ENCODE assay signal across 9 mouse cellular contexts in genomic region chr9:69368071-69368470, GRCm38 (mm10). TPM values are rescaled to one million over a fixed set of nuclear protein-coding genes. Genes with fewer than 3 reads are reported as not detected.
DNase-seq lines count a peak whose midpoint lies in the region; ATAC-seq and TF ChIP-seq lines count a peak whose summit lies in the region.
"Had no signal": no experiment of that assay in that cellular context is flagged by ENCODE, and none has a peak within 500 bp of the region (broad histone marks: within the 10 kb centered on the region; RNA-seq: fewer than 3 reads in every experiment).

No protein-coding gene starts in this region.

- H3K27ac ChIP-seq in intestine, postnatal 0 days (ENCODE audit: low read depth, low read length): no peak overlapping the region
- H3K27ac ChIP-seq in intestine, embryonic 16.5 days (ENCODE audit: low read length): no peak overlapping the region
- H3K27ac ChIP-seq: embryonic facial prominence, embryonic 12.5 days had no signal

- no peaks in the 10 kb centered on the region for H3K4me1 ChIP-seq in intestine, postnatal 0 days (replicated peaks; ENCODE audit: control insufficient read depth, insufficient read depth, low read length)
- no peaks in the 10 kb centered on the region for H3K4me1 ChIP-seq in intestine, embryonic 16.5 days (ENCODE audit: control insufficient read depth, insufficient read depth, low read length)
- H3K4me1 ChIP-seq: embryonic facial prominence, embryonic 12.5 days had no signal

- WGBS in intestine, postnatal 0 days: 79% methylated on average over 8 of the region's 8 CpGs
- WGBS in intestine, embryonic 16.5 days: 72% methylated on average over 8 of the region's 8 CpGs

- TF ChIP-seq CTCF in intestine, postnatal 0 days (IDR thresholded peaks at IDR 0.05; ENCODE audit: low read depth): peak; percentile 84

- ATAC-seq in intestine, postnatal 0 days: no peak
- ATAC-seq in intestine, embryonic 16.5 days: no peak
- ATAC-seq in megakaryocyte-erythroid progenitor cell, adult 5-6 weeks (replicated peaks; ENCODE audit: low FRiP score, low TSS enrichment, poor library complexity, severe bottlenecking): peak; percentile 76; the same call in 1 of the 2 replicates

- H3K9ac ChIP-seq in intestine, postnatal 0 days (ENCODE audit: low read depth, low read length): no peak overlapping the region
- no peak overlapping the region for H3K9ac ChIP-seq in intestine, embryonic 16.5 days (ENCODE audit: low read depth, low read length)
- H3K9ac ChIP-seq: embryonic facial prominence, embryonic 12.5 days had no signal

- H3K27me3 ChIP-seq in intestine, postnatal 0 days (replicated peaks; ENCODE audit: control insufficient read depth, insufficient read depth, low read length): no peaks in the 10 kb centered on the region
- no peaks in the 10 kb centered on the region for H3K27me3 ChIP-seq in intestine, embryonic 16.5 days (replicated peaks; ENCODE audit: control insufficient read depth, insufficient read depth, low read length)
- H3K27me3 ChIP-seq in splenic B cell, adult 2 months (ENCODE audit: control insufficient read depth, insufficient read depth, low read length, poor library complexity, severe bottlenecking): no peaks in the 10 kb centered on the region
- H3K27me3 ChIP-seq: embryonic facial prominence, embryonic 12.5 days had no signal

- no peaks in the 10 kb centered on the region; the same call in 1 of the 2 replicates for H3K36me3 ChIP-seq in intestine, postnatal 0 days (ENCODE audit: control insufficient read depth, insufficient read depth)
- H3K36me3 ChIP-seq in intestine, embryonic 16.5 days (ENCODE audit: control insufficient read depth, insufficient read depth, low read length): no peaks in the 10 kb centered on the region
- H3K36me3 ChIP-seq in splenic B cell, adult 2 months (ENCODE audit: control insufficient read depth, insufficient read depth, low read length, poor library complexity, severe bottlenecking): no peaks in the 10 kb centered on the region

- no peak overlapping the region for H3K4me2 ChIP-seq in intestine, postnatal 0 days (replicated peaks; ENCODE audit: low read depth)
- H3K4me2 ChIP-seq in intestine, embryonic 16.5 days (ENCODE audit: low read depth, low read length): no peak overlapping the region
- H3K4me2 ChIP-seq: embryonic facial prominence, embryonic 12.5 days had no signal

- DNase-seq in T-cell, adult 2 months (ENCODE audit: low spot score): peak; percentile 39
- peak; percentile 75 for DNase-seq in cerebellum, adult 9-11 months
- peak; percentile 45 to 47 for DNase-seq in gastrocnemius, postnatal 4 days (ENCODE audit: low spot score in 2 of 2)
- DNase-seq in layer of hippocampus, postnatal 14 days (ENCODE audit: low spot score in 2 of 2): peak; percentile 14 to 45
- peak; percentile 72 for DNase-seq in splenic B cell, adult 2 months (ENCODE audit: low read depth, low spot score)

- H3K4me3 ChIP-seq in intestine, postnatal 0 days (ENCODE audit: low read depth, low read length): no peak overlapping the region
- H3K4me3 ChIP-seq in intestine, embryonic 16.5 days (ENCODE audit: low read length): no peak overlapping the region
- H3K4me3 ChIP-seq: embryonic facial prominence, embryonic 12.5 days had no signal

- H3K9me3 ChIP-seq in intestine, postnatal 0 days (ENCODE audit: control insufficient read depth): no peaks in the 10 kb centered on the region
- H3K9me3 ChIP-seq in intestine, embryonic 16.5 days (ENCODE audit: control insufficient read depth, low read length): no peaks in the 10 kb centered on the region
- H3K9me3 ChIP-seq: embryonic facial prominence, embryonic 12.5 days had no signal

RNA-seq across cellular contexts. Expression of gene Ice2, which starts 29.6 kb away (rescaled TPM):
- 5.0 and 5.2 TPM in 2 replicates for polyA plus RNA-seq in intestine, postnatal 0 days (2015; fragmentation: Nextera tagmentation; extraction: Ambion mirVana)
- polyA plus RNA-seq in intestine, embryonic 16.5 days (2015; fragmentation: Nextera tagmentation; extraction: Ambion mirVana): 12.7 and 12.8 TPM in 2 replicates
- total RNA-seq in gastrocnemius, postnatal 4 days (2021): 10 to 100 TPM in 1 of 2 experiments, 1 to 10 TPM in 1; 9.5 to 11.1 TPM
- total RNA-seq in layer of hippocampus, postnatal 14 days (2021): 1 to 10 TPM; 8.9 to 9.9 TPM
- 35.4 and 39.1 TPM in 2 replicates for total RNA-seq in megakaryocyte-erythroid progenitor cell, adult 5-6 weeks (2014; fragmentation: Nextera tagmentation)
- 27.5 and 31.1 TPM in 2 replicates for total RNA-seq in megakaryocyte-erythroid progenitor cell, adult 5-6 weeks (2017)
